Mouse (Mus musculus) intestine, embryonic 16.5 days (tissue): ENCODE results near the gene Ppp2r3c. TPM values are rescaled to one million over a fixed set of nuclear protein-coding genes. Genes with fewer than 3 reads are reported as not detected.
A peak's percentile ranks its signal among the peaks of the same experiment; 100 is the strongest.
"Not testable (repeated sequence)": the region's sequence is repeated elsewhere in the genome, so short reads cannot be mapped to it uniquely, and the experiment has no call there.

ENCODE experiments used
- ATAC-seq: fragments of 200-750 bp; cut with Nextera tagmentation; 2 replicates; pipeline ENCODE4 v1.8.0; 2017; ENCODE audit warnings: moderate TSS enrichment, moderate library complexity
- H3K27ac ChIP-seq: fragments of 300-500 bp; sonication (generic); 2 replicates; pipeline ENCODE4 v1.5.1; 2014; ENCODE audit warnings: mild to moderate bottlenecking, low read length
- H3K27me3 ChIP-seq: fragments of 300-500 bp; sonication (generic); replicated peaks from 2 replicates; pipeline ENCODE4 v1.6.1; 2014; ENCODE audit warnings: low read length, control low read depth, mixed read lengths; ENCODE audit not compliant: control insufficient read depth, insufficient read depth
- H3K36me3 ChIP-seq: fragments of 300-500 bp; sonication (generic); 2 replicates; pipeline ENCODE4 v1.6.1; 2014; ENCODE audit warnings: low read length, control low read depth; ENCODE audit not compliant: control insufficient read depth, insufficient read depth
- H3K4me1 ChIP-seq: fragments of 300-500 bp; sonication (generic); 2 replicates; pipeline ENCODE4 v1.6.1; 2014; ENCODE audit warnings: low read length, control low read depth, mixed read lengths; ENCODE audit not compliant: control insufficient read depth, insufficient read depth
- H3K4me2 ChIP-seq: fragments of 300-500 bp; sonication (generic); 2 replicates; pipeline ENCODE4 v1.6.1; 2014; ENCODE audit warnings: low read depth, low read length, control low read depth
- H3K4me3 ChIP-seq: fragments of 300-500 bp; sonication (generic); 2 replicates; pipeline ENCODE4 v1.5.1; 2014; ENCODE audit warnings: mild to moderate bottlenecking, low read length
- H3K9ac ChIP-seq: fragments of 300-500 bp; sonication (generic); 2 replicates; pipeline ENCODE4 v1.6.1; 2014; ENCODE audit warnings: low read depth, low read length
- H3K9me3 ChIP-seq: fragments of 300-500 bp; sonication (generic); 2 replicates; pipeline ENCODE4 v1.6.1; 2016; ENCODE audit warnings: low read length, control low read depth; ENCODE audit not compliant: control insufficient read depth
- WGBS: fragments of 180-500 bp; shearing (Covaris S2); extraction: QIAGEN DNeasy Blood & Tissue Kit; methylation state at CpG from one replicate; pipeline ENCODE4 v1.1.7; 2014; 5-methylcytosine and 5-hydroxymethylcytosine counted together
- polyA plus RNA-seq: library from polyadenylated mRNA; unstranded; fragments of >200 nt; fragmentation: Nextera tagmentation; extraction: Ambion mirVana; gene quantifications from 2 replicates; pipeline ENCODE4 v1.2.1, GENCODE M21; 2015

Ppp2r3c gene
- 9.6 and 10.2 TPM in 2 replicates for polyA plus RNA-seq

DNA sequence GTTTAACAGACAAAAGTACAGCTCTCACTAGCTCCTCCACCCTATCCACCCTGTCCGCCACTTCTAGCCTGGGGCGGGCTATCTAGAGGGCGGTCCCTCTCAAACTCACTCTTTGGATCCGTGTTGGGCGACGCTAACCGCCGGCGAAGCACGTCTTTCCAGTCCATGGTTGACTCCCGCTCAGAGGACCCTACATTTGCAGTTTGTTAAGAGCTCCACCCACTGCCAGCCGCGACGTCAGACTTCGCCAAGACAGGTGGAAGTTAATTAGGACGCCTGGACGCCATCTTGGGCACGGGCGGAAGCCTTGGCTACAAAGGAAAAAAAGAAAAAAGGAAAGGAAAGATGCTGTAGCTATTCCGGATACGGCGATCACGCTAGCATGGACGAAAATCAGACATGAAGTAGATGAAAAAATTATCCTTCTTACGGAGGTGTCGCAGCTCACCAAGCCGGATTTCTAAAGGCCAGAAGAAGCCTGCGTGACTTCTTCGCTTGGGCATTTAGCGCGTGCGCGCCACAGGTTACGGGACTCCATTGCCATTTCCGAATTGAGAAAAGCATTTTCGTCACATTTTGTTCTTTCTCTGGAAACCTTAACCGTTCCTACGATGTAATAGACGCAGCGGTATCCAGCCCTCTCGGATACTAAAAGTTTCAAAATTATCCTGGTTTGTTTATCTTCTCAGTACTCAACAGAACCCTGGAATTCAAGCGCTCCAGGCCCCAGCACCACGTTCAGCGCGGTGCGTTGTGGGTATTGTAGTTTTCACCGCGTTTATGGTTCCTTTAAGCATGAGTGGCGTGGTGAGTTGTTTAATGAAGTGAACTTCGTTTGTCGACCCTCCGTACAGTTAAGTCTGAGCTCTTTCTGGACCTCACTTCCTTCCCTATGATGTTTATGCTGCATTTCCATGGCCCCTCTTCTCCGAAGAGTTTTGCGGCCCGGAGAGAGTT lies at the start of gene Ppp2r3c:
Gene Ppp2r3c, minus strand, starts transcription at position 514 of the 957 bp plus-strand sequence.
- Histone ChIP-seq H3K9me3 (no peaks in the 10 kb centered on the region), H3K4me2 (peak within 1 kb of the TSS; percentile 56), H3K9ac (peak within 1 kb of the TSS; percentile 74), H3K36me3 (peaks cover 4% of the 10 kb centered on the region; the same call in 1 of the 2 replicates), H3K27me3 (no peaks in the 10 kb centered on the region), H3K27ac (peak within 1 kb of the TSS; percentile 93), H3K4me1 (peaks cover 21% of the 10 kb centered on the region; the same call in 1 of the 2 replicates), H3K4me3 (peak within 1 kb of the TSS; percentile 64)
- peak; percentile 95 for ATAC-seq
- WGBS = under 1% methylated on average over 55 of the region's 55 CpGs

DNA sequence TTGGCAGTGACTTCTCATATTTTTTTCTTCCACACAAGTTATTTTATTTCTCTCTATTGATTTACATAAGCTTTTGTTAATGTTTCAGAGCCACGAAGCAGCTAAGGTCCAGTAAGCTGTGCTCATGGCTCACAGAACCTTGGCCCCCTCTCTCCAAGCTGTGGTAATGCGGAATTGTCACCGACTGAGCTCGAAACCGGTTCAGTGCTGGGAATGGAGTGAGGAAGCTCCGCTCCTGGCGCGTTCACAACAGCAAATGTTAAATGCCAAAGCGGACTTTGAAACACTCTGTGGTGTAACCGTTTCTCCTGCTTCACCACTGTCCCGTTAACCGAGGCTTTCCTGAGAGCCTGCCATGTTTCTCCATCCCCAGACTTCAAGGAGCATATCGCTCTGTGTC lies 41.8 kb upstream of the Ppp2r3c start:
- Histone ChIP-seq H3K4me1 (no peaks in the 10 kb centered on the region), H3K4me3 (no peak overlapping the region), H3K27me3 (no peaks in the 10 kb centered on the region), H3K27ac (no peak overlapping the region), H3K36me3 (no peaks in the 10 kb centered on the region), H3K4me2 (no peak overlapping the region), H3K9me3 (no peaks in the 10 kb centered on the region), H3K9ac (no peak overlapping the region)
- no peak for ATAC-seq
- WGBS = 78% methylated on average over 13 of the region's 13 CpGs

DNA sequence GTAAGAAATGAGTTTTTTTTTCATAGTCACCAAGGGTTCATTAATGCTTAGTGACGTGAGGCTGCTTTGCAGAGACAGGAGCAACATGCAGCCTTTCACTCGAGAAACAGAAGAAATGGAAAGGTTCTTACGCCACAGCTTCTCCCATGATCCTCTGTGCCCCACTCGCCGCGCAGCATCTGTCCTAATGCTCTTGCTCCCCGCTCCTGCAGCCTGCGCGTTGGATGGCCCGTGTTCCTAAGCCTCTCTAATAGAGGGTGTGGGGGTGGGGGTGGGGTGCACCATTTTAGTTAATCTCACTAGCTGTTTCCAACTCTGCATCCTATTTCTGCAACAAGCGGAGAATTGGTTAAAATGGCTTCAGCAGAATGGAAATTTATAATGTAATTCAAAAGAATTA lies 41.2 kb upstream of the Ppp2r3c start:
- Histone ChIP-seq H3K4me2 (no peak overlapping the region), H3K36me3 (no peaks in the 10 kb centered on the region), H3K4me3 (no peak overlapping the region), H3K27me3 (no peaks in the 10 kb centered on the region), H3K27ac (no peak overlapping the region), H3K4me1 (no peaks in the 10 kb centered on the region), H3K9ac (no peak overlapping the region), H3K9me3 (no peaks in the 10 kb centered on the region)
- no peak for ATAC-seq
- 81% methylated on average over 11 of the region's 11 CpGs for WGBS

DNA sequence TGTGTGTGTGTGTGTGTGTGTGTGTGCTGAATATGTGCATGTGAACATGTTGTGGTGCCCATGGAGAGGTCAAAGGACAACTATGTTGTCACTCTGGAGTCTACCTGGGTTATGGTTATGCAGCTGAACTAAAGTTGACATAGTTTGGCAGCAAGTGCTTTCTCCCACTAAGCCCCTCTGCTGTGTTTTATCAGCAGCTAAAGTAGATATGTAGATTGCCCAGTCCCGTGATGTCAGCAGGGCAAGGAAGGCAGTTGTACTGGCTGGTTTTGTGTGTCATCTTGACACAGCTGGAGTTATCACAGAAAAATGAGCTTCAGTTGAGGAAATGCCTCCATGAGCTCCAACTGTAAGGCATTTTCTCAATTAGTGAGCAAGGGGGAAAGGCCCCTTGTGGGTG lies 40.2 kb upstream of the Ppp2r3c start:
- H3K36me3 ChIP-seq, H3K4me2 ChIP-seq, H3K9me3 ChIP-seq, H3K27me3 ChIP-seq, H3K9ac ChIP-seq, H3K4me1 ChIP-seq, H3K4me3 ChIP-seq, ATAC-seq, H3K27ac ChIP-seq: not testable (repeated sequence)
- 54% methylated on average over 1 of the region's 1 CpGs for WGBS

DNA sequence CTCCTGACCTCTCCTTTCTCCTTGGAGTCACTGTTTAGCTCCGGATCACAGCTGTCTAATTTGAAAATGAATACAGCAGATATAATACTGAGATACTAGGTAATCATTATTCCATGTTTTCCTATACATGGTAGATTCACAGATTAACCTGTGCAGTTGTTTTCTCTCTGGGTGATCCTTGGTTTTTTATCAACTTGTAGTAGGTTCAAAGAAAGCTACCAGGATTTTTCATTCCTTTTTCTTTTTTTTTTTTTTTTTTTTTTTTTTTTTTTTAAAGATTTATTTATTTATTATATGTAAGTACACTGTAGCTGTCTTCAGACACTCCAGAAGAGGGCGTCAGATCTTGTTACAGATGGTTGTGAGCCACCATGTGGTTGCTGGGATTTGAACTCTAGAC lies 35.7 kb upstream of the Ppp2r3c start:
- not testable (repeated sequence) for H3K9me3 ChIP-seq, H3K4me2 ChIP-seq, H3K9ac ChIP-seq, ATAC-seq, H3K36me3 ChIP-seq, H3K27ac ChIP-seq, H3K4me3 ChIP-seq, H3K4me1 ChIP-seq, H3K27me3 ChIP-seq
- WGBS = 92% methylated on average over 1 of the region's 2 CpGs

DNA sequence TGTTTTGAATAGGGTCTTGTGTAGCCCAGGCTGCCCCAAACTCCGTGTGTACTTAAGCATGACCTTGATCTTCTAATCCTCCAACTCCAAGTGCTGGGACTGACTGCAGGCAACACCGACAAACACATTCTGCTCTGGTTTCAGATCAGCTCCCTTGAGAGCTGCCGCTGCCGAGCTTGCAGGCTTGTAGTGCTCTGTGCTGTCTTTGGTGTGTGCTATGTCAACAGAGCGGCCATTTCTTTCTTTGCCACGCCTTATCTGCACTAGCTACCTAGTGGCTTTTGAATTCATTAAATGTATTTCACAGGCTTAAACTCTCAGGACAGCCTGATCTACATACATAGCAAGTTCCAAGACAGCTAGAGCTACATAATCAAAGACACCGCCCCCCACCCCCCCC lies 30.9 kb upstream of the Ppp2r3c start:
- Histone ChIP-seq H3K9ac (no peak overlapping the region), H3K27ac (no peak overlapping the region), H3K4me3 (no peak overlapping the region), H3K27me3 (no peaks in the 10 kb centered on the region), H3K9me3 (no peaks in the 10 kb centered on the region), H3K4me2 (no peak overlapping the region), H3K4me1 (no peaks in the 10 kb centered on the region), H3K36me3 (0 out of 2 replicates have a peak, but pooled peaks cover 3% of the 10 kb centered on the region)
- ATAC-seq = no peak
- WGBS = 80% methylated on average over 7 of the region's 7 CpGs

DNA sequence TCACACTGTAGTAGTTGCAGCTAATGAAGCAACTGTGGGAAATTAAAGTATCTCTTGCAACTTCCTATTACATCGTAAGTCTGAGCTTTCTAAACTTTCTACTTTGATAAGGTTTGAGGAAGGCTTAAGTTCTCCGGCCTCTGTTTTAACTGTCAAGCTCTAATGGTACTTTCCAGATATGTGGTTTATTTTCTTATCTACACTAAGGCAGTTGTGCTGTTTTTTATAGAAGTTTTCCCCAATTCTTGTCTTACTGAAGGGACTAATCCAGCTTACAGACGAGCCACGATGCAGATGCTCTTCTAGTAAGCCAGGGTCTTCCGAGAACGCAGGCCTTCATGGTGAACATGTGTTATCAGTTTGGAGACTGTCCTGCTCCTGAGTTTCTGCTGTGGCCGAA lies 26.6 kb upstream of the Ppp2r3c start:
- Histone ChIP-seq H3K9ac (no peak overlapping the region), H3K36me3 (0 out of 2 replicates have a peak, but pooled peaks cover 3% of the 10 kb centered on the region), H3K4me1 (no peaks in the 10 kb centered on the region), H3K4me2 (no peak overlapping the region), H3K9me3 (no peaks in the 10 kb centered on the region), H3K4me3 (no peak overlapping the region), H3K27ac (no peak overlapping the region), H3K27me3 (no peaks in the 10 kb centered on the region)
- no peak for ATAC-seq
- 90% methylated on average over 7 of the region's 7 CpGs for WGBS

DNA sequence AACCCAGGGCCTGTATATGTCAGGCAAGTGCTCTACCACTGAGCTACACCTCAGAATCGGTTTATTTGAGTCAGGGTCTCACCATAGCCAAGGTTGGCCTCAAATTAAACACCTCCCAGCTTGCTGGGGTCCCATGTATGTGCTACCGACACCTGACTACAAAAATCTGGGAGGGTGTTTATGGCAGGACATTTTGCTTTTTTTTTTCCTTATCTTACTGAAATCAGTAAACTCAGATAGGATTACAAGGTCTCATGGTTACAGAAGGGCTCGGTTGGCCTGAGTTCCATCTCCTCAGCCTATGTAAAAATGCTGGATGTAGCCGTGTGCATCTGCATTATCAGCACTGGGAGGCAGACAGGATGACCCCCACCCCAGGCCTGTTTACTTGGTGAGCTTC lies 26.0 kb upstream of the Ppp2r3c start:
- H3K36me3 ChIP-seq = 0 out of 2 replicates have a peak, but pooled peaks cover 3% of the 10 kb centered on the region
- no peak overlapping the region for H3K4me3 ChIP-seq
- no peak for ATAC-seq
- no peak overlapping the region for H3K9ac ChIP-seq
- H3K27me3 ChIP-seq = no peaks in the 10 kb centered on the region
- H3K4me2 ChIP-seq = no peak overlapping the region
- no peak overlapping the region for H3K27ac ChIP-seq
- H3K4me1 ChIP-seq = no peaks in the 10 kb centered on the region
- WGBS = 86% methylated on average over 4 of the region's 4 CpGs
- no peaks in the 10 kb centered on the region for H3K9me3 ChIP-seq

DNA sequence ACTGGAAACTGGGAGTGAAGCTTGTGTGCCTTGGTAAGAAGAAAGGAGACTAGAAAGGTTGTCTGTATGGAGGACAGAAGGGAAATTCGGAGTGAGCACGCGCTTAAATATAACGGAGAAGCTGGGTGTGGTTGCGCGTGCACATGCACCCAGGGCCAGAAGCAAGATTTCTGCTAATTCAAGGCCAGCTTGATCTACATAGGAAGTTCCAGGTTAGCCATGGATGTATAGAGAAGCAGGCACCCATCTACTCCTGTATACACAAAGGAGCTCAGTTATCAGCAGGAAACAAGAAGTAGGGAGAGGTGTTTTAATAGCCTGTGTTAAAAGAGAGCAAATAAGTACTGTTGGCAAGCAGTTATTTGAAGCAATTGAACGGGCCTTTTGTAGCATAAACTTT lies 22.9 kb upstream of the Ppp2r3c start:
- Histone ChIP-seq H3K27me3 (no peaks in the 10 kb centered on the region), H3K4me1 (no peaks in the 10 kb centered on the region), H3K27ac (no peak overlapping the region), H3K9ac (no peak overlapping the region), H3K4me3 (no peak overlapping the region), H3K4me2 (no peak overlapping the region), H3K9me3 (no peaks in the 10 kb centered on the region), H3K36me3 (no peaks in the 10 kb centered on the region)
- ATAC-seq = no peak
- WGBS = 87% methylated on average over 7 of the region's 7 CpGs
